Mouse (Mus musculus) c-Kit-negative CD71-positive TER-119-positive erythroid progenitor cells, embryonic 14.5 days (primary cell): ENCODE data around the gene 4930544D05Rik.
"Not testable (repeated sequence)": the region's sequence is repeated elsewhere in the genome, so short reads cannot be mapped to it uniquely, and the experiment has no call there.

Source experiments
- DNase-seq: peaks from one replicate; pipeline ENCODE4 v3.0.0-alpha.2; 2013; ENCODE audit warnings: low read depth, low spot score

Gene 4930544D05Rik

DNA sequence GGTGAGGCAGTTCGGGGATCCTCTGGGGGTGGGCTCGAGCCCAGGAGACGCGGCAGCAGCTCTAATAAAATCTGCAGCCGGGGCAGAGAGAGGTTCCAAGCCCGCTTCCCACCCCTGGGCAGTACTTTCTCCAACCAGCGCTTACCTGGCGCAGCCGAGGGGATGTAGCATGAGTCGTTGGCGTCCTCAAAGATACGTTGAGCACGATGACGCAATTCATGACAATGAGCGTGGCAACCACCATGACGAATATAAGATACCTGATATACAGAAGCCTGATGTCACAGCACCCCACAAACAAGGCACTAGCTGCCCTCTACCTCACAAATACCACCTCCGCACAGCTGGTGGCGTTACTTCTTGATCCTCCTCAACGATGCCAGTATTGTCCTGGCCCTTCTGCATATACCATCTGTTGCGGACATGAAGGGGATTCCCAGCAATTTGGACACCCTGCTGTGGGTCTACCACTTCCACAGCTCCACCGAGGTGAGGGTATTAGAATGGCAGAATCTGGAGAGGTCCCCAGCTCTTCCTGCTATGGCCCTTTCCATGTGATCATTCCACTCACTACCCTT lies at the start of gene 4930544D05Rik:
Gene 4930544D05Rik (plus strand): TSS at position 333 of the 578 bp plus-strand sequence.
- DNase-seq: no peak

DNA sequence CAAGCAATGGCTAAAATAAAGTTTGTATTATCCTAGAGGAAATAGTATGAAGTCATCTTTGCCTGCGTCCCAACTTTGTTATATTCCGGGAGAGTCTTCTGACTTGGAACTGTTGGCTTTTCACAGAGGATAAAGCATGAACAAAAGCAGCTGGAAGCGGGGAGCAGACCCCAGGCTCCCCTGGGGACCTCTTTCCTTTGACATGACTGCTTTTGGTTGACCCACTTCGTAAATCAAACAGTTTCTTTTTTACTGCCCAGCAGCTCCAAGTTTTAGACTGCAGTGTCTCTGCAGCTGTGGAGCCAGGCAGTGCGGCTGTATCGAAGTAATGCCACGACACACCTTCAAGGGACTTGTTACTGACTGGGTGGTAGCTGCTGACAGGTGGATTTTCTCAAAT lies 49.1 kb upstream of the 4930544D05Rik start:
- DNase-seq: no peak

DNA sequence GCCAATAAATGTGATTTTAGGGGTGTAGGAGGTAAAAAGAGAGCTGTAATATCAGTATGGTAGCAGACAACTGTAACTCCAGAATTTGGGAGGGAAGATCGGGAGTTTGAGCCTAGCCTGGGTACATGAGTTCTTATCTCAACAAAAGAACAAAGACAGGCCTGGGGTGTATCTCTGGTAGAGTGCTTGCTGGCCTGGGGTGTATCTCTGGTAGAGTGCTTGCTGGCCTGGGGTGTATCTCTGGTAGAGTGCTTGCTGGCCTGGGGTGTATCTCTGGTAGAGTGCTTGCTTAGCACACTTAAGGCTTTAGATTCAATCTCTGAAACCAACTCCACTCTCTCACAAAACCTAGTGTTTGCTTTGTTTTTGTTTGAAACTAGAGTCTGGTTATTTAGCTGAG lies 45.0 kb upstream of the 4930544D05Rik start:
- not testable (repeated sequence) for DNase-seq

DNA sequence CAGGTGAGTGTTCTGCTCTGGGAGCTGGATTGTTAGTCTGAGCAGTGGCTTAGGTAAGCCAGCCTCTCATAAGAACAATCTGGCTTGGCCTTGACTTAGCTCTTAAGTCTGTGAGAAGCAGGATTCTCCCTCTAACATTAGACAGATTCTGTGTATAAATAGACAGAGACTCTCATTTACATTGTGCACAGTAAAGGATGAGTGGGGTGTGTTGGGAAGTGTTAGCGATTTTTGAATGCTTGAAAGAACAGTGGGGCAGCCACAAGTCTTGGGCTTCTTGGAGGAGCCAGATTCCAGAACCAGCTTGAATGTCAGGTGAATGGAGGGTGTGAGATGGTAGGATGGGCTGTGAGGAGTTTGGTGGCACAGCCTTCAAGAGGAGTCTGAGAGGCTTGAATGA lies 44.0 kb upstream of the 4930544D05Rik start:
- no peak for DNase-seq

DNA sequence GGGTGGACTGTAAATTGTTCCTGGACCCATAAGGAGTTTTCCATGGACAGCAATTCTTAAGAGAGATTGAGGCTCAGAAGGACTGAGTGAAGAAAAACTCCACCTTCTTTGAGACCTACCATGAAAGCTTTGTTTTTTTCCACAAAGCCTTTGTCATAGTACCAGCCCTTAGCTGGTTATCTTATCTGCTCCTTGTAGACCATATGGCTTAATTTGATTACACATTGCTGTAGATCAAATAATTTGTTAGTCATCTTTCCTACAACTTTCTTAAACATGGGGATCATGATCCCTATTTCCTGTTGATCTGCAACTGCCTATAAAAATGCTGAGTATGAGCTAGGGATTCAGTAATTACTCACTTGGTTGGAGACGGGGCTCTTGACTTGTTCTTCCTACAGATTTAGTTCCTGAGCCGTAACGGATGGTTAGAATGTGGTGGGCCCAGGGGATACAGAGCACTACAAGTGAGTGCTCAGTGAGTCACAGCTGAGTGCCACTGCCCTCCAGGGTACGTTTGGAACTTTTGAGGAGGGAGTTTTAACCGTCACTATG lies 43.2 kb upstream of the 4930544D05Rik start:
- DNase-seq: no peak

DNA sequence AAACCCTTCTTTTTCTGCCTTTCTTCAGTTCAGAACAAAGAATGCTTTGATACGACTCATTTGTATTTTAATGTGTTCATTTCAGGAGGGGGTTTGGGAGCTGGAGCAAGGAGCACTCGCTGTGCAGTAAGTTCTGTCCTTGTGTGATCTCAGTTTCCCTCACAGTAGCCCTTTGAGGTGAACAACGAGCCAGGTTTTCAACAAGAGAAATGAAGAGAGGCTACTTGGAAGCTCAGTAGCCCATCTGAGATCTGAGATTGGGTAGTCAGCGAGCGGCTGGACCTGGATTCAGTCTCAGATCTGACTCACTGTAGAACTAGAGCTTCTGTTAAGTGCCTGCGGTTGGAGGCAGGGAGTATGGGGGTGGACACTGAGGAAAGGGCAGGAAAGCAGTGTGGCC lies 41.8 kb upstream of the 4930544D05Rik start:
- no peak for DNase-seq

DNA sequence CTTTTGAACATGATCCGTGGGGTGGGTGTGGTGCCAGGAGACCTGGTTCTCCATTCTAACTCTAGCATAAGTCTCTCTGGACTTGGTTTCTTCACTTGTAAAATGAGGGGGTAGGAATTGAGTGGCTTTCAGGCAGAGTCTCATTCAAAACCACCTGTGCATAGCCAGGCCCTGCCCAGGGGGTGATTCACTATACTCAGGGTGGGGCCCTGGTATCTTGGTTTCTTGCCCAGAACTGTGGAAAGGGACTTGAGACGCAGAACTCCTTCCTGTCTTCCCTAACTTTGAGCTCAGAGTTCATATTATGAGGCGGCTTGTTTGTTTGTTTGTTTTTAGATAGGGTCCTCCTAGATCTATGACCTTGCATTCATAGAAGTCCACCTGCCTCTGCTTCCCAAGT lies 38.4 kb upstream of the 4930544D05Rik start:
- DNase-seq: no peak

DNA sequence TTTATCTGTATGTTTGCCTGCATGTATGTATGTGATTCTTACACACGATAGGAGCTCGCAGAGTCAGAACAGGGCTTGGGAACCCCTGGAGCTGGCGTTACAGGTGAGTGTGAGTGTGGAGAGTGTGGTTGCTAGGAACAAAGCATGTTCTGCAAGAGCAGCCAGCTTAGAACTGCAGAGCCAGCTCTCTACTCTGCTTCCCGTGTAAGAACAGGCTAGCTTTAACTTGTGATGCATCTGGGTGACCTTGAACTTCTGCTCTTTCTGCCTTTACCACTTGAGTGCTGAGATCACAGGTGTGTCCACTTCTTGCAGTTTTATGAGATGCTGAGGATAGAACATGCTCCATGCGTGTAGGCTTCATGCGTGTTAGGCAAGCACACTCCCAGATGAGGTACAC lies 36.7 kb upstream of the 4930544D05Rik start:
- DNase-seq: no peak

DNA sequence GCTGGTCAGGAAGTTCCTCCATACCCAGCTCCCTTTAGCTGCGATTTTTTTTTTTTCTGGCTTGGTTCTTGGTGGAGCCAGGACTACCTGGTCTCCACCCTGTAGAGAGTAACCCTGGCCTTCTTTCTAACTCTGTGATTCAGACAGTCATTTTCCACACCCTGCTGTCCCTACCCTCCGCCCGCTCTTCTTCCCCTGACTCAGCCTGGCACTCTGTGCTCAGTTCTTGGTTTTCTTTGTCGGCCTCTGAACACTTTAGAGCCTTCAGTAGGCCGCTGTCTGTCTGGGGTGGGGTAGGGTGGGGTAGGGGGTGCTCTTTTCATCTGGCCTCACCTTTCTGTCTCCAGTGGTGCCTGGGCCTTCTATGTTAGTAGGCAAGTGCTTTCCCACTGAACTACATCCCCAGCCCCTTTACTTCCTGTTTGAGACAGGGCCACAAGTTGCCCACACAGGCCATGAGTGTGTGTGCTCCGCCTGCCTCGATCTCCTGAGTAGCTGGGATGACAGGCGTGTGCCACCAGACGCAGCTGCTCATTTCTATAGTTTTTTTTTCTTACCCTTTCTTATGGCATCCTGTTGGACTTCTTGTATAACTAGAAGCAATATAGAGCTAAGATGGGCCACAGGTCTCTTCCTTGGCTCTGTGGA lies 35.8 kb upstream of the 4930544D05Rik start:
- DNase-seq: no peak

DNA sequence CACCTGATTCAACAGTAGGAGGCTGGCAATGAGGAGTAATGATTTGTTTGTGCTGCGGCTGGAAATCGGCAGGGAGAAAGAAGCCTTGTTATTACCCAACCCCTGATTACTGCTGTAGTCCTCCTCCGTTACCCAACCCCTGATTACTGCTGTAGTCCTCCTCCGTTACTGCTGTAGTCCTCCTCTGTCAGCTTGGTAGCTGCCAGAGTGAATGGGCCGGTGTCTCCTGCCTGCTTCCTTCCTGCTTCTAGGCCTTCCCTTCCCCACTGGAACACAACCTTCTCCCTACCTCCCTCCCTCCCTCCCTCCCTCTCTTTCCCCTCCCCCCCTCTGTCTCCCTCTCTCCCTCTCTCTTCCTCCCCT lies 35.3 kb upstream of the 4930544D05Rik start:
- no peak for DNase-seq

DNA sequence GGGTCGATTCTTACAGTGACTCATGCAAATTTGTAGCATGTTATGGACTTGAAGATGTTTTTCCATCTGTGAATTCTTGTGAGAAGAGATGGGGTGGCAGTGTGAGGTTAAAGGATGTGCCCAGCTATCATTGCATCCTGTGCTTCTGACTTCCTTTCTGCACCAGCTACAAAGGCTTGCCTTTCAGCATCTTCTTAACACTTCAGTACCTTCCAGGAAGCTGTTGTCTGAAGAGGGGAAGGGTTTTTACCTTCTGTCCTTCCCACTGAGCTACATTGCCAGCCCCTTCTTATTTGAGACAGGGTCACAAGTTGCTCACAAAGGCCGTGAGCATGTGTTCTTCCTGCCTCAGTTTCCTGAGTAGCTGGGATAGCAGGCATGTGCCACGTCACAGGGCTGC lies 34.7 kb upstream of the 4930544D05Rik start:
- DNase-seq: no peak

DNA sequence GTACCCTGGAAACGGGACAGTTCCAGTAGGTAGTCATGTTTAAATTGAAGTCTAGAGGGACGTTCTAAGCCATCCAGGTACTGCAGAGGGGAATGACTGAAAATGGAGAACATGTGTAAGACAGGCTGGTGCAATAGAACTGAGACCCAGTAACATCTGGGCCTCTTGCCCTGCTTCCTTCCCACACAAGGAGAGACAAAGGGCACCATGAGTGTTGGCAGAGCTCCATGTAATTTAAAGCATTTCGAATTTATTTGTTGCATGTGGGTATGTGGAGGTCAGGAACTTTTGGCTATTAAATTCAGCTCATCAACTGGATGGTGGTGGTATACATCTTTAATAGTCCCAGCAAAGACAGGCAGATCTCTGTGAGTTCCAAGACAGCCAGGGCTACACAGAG lies 33.5 kb upstream of the 4930544D05Rik start:
- DNase-seq: no peak

DNA sequence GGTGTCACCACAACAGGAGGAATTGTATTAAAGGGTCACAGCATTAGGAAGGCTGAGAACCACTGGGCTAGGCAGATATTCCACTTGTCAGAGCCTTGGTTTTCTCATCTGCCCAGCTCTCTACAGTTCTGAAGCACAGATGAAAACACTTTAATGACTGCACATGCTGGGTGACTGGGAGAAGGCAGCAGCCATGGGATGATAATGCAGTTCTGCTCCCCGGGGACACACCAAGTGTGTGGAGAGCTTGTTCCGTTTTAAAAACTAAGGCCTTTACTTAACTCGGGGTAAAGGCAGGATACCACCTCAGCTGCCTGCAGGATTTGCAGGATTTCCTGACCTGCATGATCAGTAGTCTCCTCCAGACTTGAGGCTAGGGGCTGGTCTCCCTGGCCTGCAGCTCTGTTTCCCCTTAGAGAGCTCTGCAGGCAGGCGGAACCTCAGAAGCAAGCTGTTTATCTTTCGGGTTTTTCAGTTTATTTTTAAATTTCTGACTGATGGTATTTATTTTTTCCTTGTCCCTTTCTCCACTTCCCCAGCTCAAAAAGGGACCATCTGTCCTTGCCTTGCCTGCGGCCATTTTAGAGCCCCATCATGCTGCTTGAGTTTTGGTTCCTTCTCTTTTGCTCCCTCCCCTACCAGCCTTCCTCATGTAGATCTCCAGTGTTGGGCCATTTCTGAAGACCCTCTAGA lies 32.5 kb upstream of the 4930544D05Rik start:
- no peak for DNase-seq

DNA sequence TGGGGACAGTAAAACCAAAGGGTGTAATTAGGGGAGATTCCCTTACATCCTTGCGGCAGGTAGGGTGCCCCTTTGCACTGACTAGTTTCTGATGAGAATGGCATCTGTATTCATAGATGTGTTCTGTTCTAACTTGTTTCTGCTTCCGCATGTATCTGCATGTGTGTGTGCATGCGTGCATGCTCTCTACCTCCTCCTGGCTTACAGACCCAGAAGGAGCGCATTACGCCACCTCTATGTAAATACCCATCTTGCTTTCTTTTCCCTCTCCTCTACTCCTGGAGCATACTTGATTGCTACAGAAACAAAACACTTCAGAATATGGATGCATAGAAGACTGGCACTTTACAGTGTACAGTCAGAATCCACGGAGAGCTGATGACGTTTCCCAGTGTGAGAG lies 31.9 kb upstream of the 4930544D05Rik start:
- no peak for DNase-seq

DNA sequence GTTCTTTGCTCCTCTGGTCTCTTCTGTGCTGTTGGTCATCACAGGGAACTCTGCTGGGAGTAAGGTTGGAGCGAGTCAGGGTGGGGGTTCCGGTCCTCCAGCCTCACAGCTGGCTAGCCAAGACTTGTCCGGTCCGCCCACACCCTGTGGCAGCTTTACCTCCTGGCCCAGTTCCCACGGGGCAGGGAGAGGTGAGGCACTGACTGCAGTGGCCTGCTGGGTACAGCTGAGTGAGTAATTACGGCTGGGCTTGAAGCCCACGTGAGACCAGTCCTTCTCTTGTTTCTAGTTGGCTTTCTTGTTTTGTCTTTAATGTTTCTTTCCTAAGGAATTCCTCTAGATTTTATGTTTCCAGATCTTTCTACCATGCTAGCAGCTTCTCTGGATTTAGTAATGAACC lies 30.2 kb upstream of the 4930544D05Rik start:
- DNase-seq: no peak

DNA sequence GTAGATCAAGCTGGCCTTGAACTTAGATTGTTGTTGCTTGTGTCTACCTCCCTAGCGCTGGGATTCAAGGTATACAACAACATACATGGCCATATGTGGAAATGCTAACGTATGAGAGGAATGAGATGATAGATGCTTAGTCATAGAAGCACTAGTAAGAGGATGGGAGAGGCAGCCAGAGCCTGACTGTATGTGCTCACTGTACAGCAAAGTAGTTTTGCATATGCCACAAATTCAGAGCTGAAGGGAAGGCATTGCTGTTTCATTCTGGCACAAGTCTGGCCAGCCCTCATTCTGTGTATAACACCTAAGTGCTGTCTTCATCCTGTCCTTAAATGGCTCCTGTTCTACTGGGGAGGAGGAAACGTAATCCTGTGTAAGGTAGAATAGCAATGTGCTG lies 29.4 kb upstream of the 4930544D05Rik start:
- DNase-seq: no peak

DNA sequence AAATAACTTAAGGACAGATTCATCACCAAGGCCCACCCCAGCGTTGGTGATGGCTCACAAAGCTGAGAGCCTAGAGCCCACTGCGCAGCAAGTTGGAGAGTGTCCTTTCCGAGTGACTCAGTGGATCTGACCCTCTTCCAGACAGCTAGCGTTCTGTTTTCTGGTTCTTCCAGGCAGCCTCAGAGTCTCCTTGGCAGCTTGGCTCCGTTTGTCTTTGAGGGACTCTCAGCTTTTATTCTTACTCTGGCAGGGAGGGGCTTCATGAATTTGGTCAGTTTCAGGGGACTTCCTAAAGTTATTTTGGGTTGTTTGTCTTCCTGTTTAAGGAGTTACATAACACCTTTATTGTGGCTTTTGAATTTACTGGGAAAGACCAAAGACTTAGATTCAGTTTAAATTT lies 28.7 kb upstream of the 4930544D05Rik start:
- no peak for DNase-seq

DNA sequence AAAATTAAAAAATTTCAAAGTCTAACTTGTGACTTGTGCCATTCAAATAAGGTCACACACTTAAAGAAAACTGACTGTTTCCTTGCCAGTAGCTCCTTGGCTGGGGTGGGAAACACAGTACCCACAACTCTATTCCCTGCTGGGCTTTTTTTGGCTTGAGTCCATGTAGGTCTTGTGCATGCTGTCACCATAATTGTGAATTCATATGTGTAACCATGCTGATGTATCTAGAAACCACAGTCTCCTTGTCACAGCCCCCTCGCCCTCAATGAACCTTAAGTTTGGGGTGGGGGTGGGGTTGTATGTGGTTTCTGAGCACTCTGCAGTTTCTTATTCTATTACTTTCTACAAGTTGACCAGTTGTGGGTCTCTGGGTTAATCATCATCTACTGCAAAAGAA lies 23.9 kb upstream of the 4930544D05Rik start:
- no peak for DNase-seq

DNA sequence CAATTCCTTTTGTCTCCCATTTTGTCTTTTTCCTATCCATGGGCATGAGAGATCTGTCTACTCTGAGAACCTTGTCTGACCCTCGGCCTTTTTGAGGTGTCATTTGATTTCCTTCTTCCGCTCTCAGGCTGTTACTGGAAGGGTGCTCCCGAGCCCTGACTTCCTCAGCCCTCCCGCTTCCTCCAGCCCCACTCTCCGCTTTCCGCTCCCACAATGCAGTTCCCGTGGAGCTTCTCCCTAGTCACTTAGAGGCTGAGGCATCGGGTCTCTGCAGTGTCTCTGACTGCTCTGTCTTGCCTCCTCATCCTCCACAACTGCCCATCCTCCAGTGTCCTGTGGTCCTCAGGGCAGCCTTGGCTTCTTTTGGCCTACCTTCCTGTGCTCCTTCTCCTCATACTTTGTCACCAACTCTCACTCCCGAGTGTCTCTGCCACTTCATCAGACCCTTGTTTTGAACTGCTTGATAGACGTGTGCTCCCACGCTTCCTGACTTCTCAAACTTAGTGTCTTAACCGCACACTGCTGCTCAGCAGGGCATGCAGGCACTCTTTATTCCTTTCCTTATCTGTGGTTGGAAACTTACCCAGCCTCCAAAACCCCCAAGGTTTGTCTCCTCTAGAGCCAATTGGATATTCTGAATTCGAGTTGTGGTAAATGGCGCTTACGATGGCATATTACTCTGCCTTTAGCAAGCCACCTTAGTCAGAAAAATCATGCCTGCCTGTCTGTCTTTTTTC lies 21.2 kb upstream of the 4930544D05Rik start:
- DNase-seq: no peak

DNA sequence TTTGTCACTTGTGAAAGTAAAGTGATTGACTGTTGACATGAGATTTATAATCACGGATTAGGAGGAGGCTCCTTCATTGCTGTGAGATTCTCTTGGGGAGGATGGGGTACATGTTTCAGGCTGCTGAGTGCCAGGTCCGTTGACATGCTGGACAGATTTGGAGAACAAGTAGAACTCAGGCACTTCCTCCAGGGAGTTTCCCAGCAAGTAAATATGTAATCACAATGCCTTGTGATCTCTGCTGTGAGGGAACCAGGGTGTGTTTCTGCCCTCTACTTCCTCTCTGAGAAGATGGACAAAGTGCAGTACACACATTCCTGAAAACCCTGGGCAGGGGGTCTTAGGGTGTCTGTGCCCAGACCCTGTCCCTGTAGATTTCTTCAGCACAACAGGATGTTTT lies 20.0 kb upstream of the 4930544D05Rik start:
- no peak for DNase-seq

DNA sequence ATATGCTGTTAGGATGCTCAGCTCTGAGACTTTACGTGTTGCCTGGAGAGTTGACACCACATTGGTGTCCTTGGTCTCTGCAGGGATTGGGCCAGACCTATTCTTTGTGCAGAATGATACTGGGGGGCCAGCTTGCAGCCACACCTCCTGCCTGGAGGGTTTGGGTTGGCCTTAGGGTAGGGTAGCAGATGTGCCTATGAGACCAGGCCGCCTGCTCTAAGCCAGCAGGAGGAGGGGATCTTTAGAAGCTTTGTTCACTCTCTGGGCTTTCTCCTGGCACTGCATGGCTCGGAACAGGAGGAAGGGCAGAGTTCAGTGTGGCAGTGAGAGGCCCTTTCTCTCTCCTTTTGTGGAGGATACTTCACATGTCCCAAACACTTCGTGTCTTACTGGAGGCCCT lies 19.6 kb upstream of the 4930544D05Rik start:
- no peak for DNase-seq

DNA sequence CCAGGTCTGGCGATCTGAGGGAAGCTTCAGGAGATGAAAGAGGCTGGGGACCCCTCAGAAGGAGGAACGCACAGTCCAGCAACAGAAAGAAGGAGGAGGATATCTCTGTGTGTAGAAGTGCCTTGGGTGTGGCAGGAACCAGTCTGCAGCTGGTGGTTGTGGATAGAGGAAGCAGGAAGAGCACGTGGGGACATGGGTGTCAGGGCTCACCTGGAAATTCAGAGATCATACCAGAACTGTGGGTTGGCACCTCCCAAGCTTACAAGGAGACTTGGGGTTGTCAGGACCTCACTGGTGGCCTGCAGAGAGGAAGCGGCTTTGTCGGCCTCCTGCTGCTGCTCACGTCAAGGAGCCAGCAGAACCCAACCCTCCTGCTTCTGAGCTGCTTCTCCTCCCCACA lies 18.3 kb upstream of the 4930544D05Rik start:
- no peak for DNase-seq
